Mouse (Mus musculus) brown adipose tissue, adult 24 weeks (tissue): Measurements from ENCODE around the gene H1fx. TPM values are rescaled to one million over a fixed set of nuclear protein-coding genes. Genes with fewer than 3 reads are reported as not detected.
"Not testable (repeated sequence)": the region's sequence is repeated elsewhere in the genome, so short reads cannot be mapped to it uniquely, and the experiment has no call there.

ENCODE experiments used
- H3K27ac ChIP-seq: fragments of 200-500 bp; replicated peaks from 2 replicates; pipeline ENCODE4 v1.5.1; 2012; ENCODE audit warnings: low read depth, mild to moderate bottlenecking, low read length
- H3K4me1 ChIP-seq: fragments of 200-500 bp; 2 replicates; pipeline ENCODE4 v1.6.1; 2012; ENCODE audit warnings: low read length, mixed read lengths; ENCODE audit not compliant: control insufficient read depth, insufficient read depth, insufficient read length
- H3K4me3 ChIP-seq: fragments of 200-500 bp; 2 replicates; pipeline ENCODE4 v1.5.1; 2012; ENCODE audit warnings: low read depth, mild to moderate bottlenecking, low read length, moderate library complexity; ENCODE audit not compliant: insufficient read depth
- polyA plus RNA-seq: library from polyadenylated mRNA; stranded (reverse); fragments of >200 nt; gene quantifications from 2 replicates; pipeline ENCODE4 v1.2.4, GENCODE M21; 2012; ENCODE audit not compliant: missing spikeins, insufficient read depth, insufficient read length

H1fx gene
- 2.3 and 2.8 TPM in 2 replicates for polyA plus RNA-seq

- Histone ChIP-seq H3K4me3 (peak within 1 kb of the TSS; percentile 54), H3K4me1 (no peaks in the 10 kb centered on the region), H3K27ac (no peak within 1 kb of the TSS)
These were observed at the start of gene H1fx for GRCm38 (mm10) chr6:87981547-87982256. H1fx (minus strand) TSS chr6:87981637.

- H3K4me3 ChIP-seq = no peak overlapping the region
- no peak overlapping the region for H3K27ac ChIP-seq
- H3K4me1 ChIP-seq = peaks cover 11% of the 10 kb centered on the region
These were observed 49.0 kb upstream of the H1fx start for GRCm38 (mm10) chr6:88030432-88030831.

- Histone ChIP-seq H3K4me3 (no peak overlapping the region), H3K4me1 (peaks cover 16% of the 10 kb centered on the region), H3K27ac (no peak overlapping the region)
These were observed 46.0 kb upstream of the H1fx start for GRCm38 (mm10) chr6:88027390-88027789.

GRCm38 (mm10) chr6:88023316-88023890 is 42.0 kb upstream of the H1fx start:
- peaks cover 16% of the 10 kb centered on the region for H3K4me1 ChIP-seq
- no peak overlapping the region for H3K4me3 ChIP-seq
- no peak overlapping the region for H3K27ac ChIP-seq

GRCm38 (mm10) chr6:88019154-88019553 is 37.7 kb upstream of the H1fx start:
- H3K27ac ChIP-seq = no peak overlapping the region
- no peak overlapping the region for H3K4me3 ChIP-seq
- H3K4me1 ChIP-seq = peaks cover 18% of the 10 kb centered on the region

- H3K27ac ChIP-seq = no peak overlapping the region
- H3K4me1 ChIP-seq = peaks cover 13% of the 10 kb centered on the region
- H3K4me3 ChIP-seq = no peak overlapping the region
These were observed 36.4 kb upstream of the H1fx start for GRCm38 (mm10) chr6:88017821-88018220.

GRCm38 (mm10) chr6:88015797-88016196 is 34.4 kb upstream of the H1fx start:
- Histone ChIP-seq H3K4me1 (peaks cover 13% of the 10 kb centered on the region), H3K27ac (no peak overlapping the region), H3K4me3 (no peak overlapping the region)

GRCm38 (mm10) chr6:88013456-88013855 is 32.0 kb upstream of the H1fx start:
- Histone ChIP-seq H3K4me3 (no peak overlapping the region), H3K4me1 (peaks cover 5% of the 10 kb centered on the region), H3K27ac (no peak overlapping the region)

- H3K4me1 ChIP-seq = peaks cover 2% of the 10 kb centered on the region
- no peak overlapping the region for H3K4me3 ChIP-seq
- H3K27ac ChIP-seq = no peak overlapping the region
These were observed 31.2 kb upstream of the H1fx start for GRCm38 (mm10) chr6:88012601-88013000.

- H3K27ac ChIP-seq, H3K4me1 ChIP-seq, H3K4me3 ChIP-seq: not testable (repeated sequence)
These were observed 29.7 kb upstream of the H1fx start for GRCm38 (mm10) chr6:88011106-88011505.

- H3K27ac ChIP-seq = no peak overlapping the region
- no peak overlapping the region for H3K4me3 ChIP-seq
- no peaks in the 10 kb centered on the region for H3K4me1 ChIP-seq
These were observed 27.8 kb upstream of the H1fx start for GRCm38 (mm10) chr6:88009209-88009608.

GRCm38 (mm10) chr6:88004773-88005172 is 23.3 kb upstream of the H1fx start:
- not testable (repeated sequence) for H3K27ac ChIP-seq, H3K4me1 ChIP-seq, H3K4me3 ChIP-seq

GRCm38 (mm10) chr6:88003439-88003838 is 22.0 kb upstream of the H1fx start:
- Histone ChIP-seq H3K4me3 (no peak overlapping the region), H3K27ac (no peak overlapping the region), H3K4me1 (no peaks in the 10 kb centered on the region)

GRCm38 (mm10) chr6:87998358-87998757 is 16.9 kb upstream of the H1fx start:
- Histone ChIP-seq H3K4me1 (0 out of 2 replicates have a peak, but pooled peaks cover 6% of the 10 kb centered on the region), H3K4me3 (no peak overlapping the region), H3K27ac (no peak overlapping the region)

GRCm38 (mm10) chr6:87997706-87998265 is 16.3 kb upstream of the H1fx start:
- Histone ChIP-seq H3K4me1 (peaks cover 10% of the 10 kb centered on the region; the same call in 1 of the 2 replicates), H3K27ac (no peak overlapping the region), H3K4me3 (no peak overlapping the region)

- no peak overlapping the region for H3K4me3 ChIP-seq
- peaks cover 12% of the 10 kb centered on the region for H3K4me1 ChIP-seq
- no peak overlapping the region for H3K27ac ChIP-seq
These were observed 15.2 kb upstream of the H1fx start for GRCm38 (mm10) chr6:87996606-87997005.
